Mouse (Mus musculus): ENCODE measurements around the gene Hoxa3. TPM values are rescaled to one million over a fixed set of nuclear protein-coding genes. Genes with fewer than 3 reads are reported as not detected.
A peak's percentile ranks its signal among the peaks of the same experiment; 100 is the strongest.

Gene Hoxa3
- polyA plus RNA-seq, 1 experiment from 2014 or later: 13.7 TPM

GRCm38 (mm10) chr6:52234428-52235140 lies 21.4 kb upstream of the Hoxa3 start:
- Histone ChIP-seq H3K27ac (no peak overlapping the region), H3K9me3 (replicated peaks) (no peaks in the 10 kb centered on the region), H3K4me3 (0 out of 2 replicates have a peak overlapping the region, but pooled peaks have one; percentile 6), H3K27me3 (peaks cover 94% of the 10 kb centered on the region), H3K4me2 (replicated peaks) (no peak overlapping the region), H3K4me1 (no peaks in the 10 kb centered on the region), H3K36me3 (no peaks in the 10 kb centered on the region), H3K9ac (no peak overlapping the region)
- 1% methylated on average over 50 of the region's 68 CpGs for WGBS
- no peak for ATAC-seq (ENCODE audit: low FRiP score)

- H3K4me2 ChIP-seq (replicated peaks): no peak overlapping the region
- no peaks in the 10 kb centered on the region for H3K4me1 ChIP-seq
- peaks cover 94% of the 10 kb centered on the region for H3K27me3 ChIP-seq
- ATAC-seq (ENCODE audit: low FRiP score): no peak
- no peaks in the 10 kb centered on the region for H3K36me3 ChIP-seq
- H3K9me3 ChIP-seq (replicated peaks): no peaks in the 10 kb centered on the region
- WGBS: 1% methylated on average over 70 of the region's 70 CpGs
- no peak overlapping the region for H3K4me3 ChIP-seq
- no peak overlapping the region for H3K27ac ChIP-seq
- no peak overlapping the region for H3K9ac ChIP-seq
Observed at GRCm38 (mm10) chr6:52233546-52234427, 20.7 kb upstream of the Hoxa3 start.

- Histone ChIP-seq H3K36me3 (no peaks in the 10 kb centered on the region), H3K4me3 (no peak overlapping the region), H3K9ac (no peak overlapping the region), H3K27ac (no peak overlapping the region), H3K4me1 (no peaks in the 10 kb centered on the region), H3K27me3 (peaks cover 94% of the 10 kb centered on the region), H3K4me2 (replicated peaks) (no peak overlapping the region), H3K9me3 (replicated peaks) (no peaks in the 10 kb centered on the region)
- no peak for ATAC-seq (ENCODE audit: low FRiP score)
- WGBS: 2% methylated on average over 23 of the region's 23 CpGs
Observed at GRCm38 (mm10) chr6:52232984-52233545, 19.9 kb upstream of the Hoxa3 start.

- Histone ChIP-seq H3K9ac (no peak overlapping the region), H3K4me2 (replicated peaks) (no peak overlapping the region), H3K4me1 (no peaks in the 10 kb centered on the region), H3K27me3 (peaks cover 94% of the 10 kb centered on the region), H3K4me3 (no peak overlapping the region), H3K27ac (no peak overlapping the region), H3K9me3 (replicated peaks) (no peaks in the 10 kb centered on the region), H3K36me3 (no peaks in the 10 kb centered on the region)
- under 1% methylated on average over 18 of the region's 18 CpGs for WGBS
- ATAC-seq (ENCODE audit: low FRiP score): no peak
Observed at GRCm38 (mm10) chr6:52232568-52232965, 19.4 kb upstream of the Hoxa3 start.

- no peak overlapping the region for H3K4me2 ChIP-seq (replicated peaks)
- no peak for ATAC-seq (ENCODE audit: low FRiP score)
- H3K9me3 ChIP-seq (replicated peaks): no peaks in the 10 kb centered on the region
- no peak overlapping the region for H3K4me3 ChIP-seq
- 1% methylated on average over 18 of the region's 18 CpGs for WGBS
- peaks cover 94% of the 10 kb centered on the region for H3K27me3 ChIP-seq
- no peaks in the 10 kb centered on the region for H3K4me1 ChIP-seq
- H3K36me3 ChIP-seq: no peaks in the 10 kb centered on the region
- H3K9ac ChIP-seq: no peak overlapping the region
- no peak overlapping the region for H3K27ac ChIP-seq
Observed at GRCm38 (mm10) chr6:52231885-52232567, 18.9 kb upstream of the Hoxa3 start.

GRCm38 (mm10) chr6:52230516-52231165 lies 17.5 kb upstream of the Hoxa3 start, which contains the start of gene Hoxa9:
TSS of gene Hoxa9 (minus strand) at chr6:52231089.
- 0 out of 2 replicates have a peak, but pooled peaks cover 3% of the 10 kb centered on the region for H3K4me1 ChIP-seq
- H3K4me2 ChIP-seq (replicated peaks): no peak within 1 kb of the TSS
- peaks cover 94% of the 10 kb centered on the region for H3K27me3 ChIP-seq
- H3K27ac ChIP-seq: no peak within 1 kb of the TSS
- no peak for ATAC-seq (ENCODE audit: low FRiP score)
- WGBS: 4% methylated on average over 19 of the region's 36 CpGs
- no peak within 1 kb of the TSS for H3K9ac ChIP-seq
- H3K4me3 ChIP-seq: no peak within 1 kb of the TSS
- H3K9me3 ChIP-seq (replicated peaks): no peaks in the 10 kb centered on the region
- no peaks in the 10 kb centered on the region for H3K36me3 ChIP-seq

GRCm38 (mm10) chr6:52229558-52230416 lies 16.7 kb upstream of the Hoxa3 start:
- Histone ChIP-seq H3K4me3 (no peak overlapping the region), H3K36me3 (no peaks in the 10 kb centered on the region), H3K27ac (no peak overlapping the region), H3K9me3 (replicated peaks) (no peaks in the 10 kb centered on the region), H3K9ac (no peak overlapping the region), H3K4me2 (replicated peaks) (no peak overlapping the region), H3K4me1 (0 out of 2 replicates have a peak, but pooled peaks cover 4% of the 10 kb centered on the region), H3K27me3 (peaks cover 94% of the 10 kb centered on the region)
- WGBS: 1% methylated on average over 44 of the region's 44 CpGs
- no peak for ATAC-seq (ENCODE audit: low FRiP score)

GRCm38 (mm10) chr6:52228475-52229465 lies 15.6 kb upstream of the Hoxa3 start:
- Histone ChIP-seq H3K4me2 (replicated peaks) (no peak overlapping the region), H3K27ac (no peak overlapping the region), H3K4me1 (0 out of 2 replicates have a peak, but pooled peaks cover 4% of the 10 kb centered on the region), H3K36me3 (no peaks in the 10 kb centered on the region), H3K27me3 (peaks cover 94% of the 10 kb centered on the region), H3K9me3 (replicated peaks) (no peaks in the 10 kb centered on the region), H3K9ac (no peak overlapping the region), H3K4me3 (no peak overlapping the region)
- no peak for ATAC-seq (ENCODE audit: low FRiP score)
- WGBS: 1% methylated on average over 38 of the region's 38 CpGs

GRCm38 (mm10) chr6:52227470-52228222 lies 14.5 kb upstream of the Hoxa3 start:
- Histone ChIP-seq H3K4me3 (no peak overlapping the region), H3K4me2 (replicated peaks) (no peak overlapping the region), H3K9me3 (replicated peaks) (no peaks in the 10 kb centered on the region), H3K4me1 (0 out of 2 replicates have a peak, but pooled peaks cover 4% of the 10 kb centered on the region), H3K27ac (no peak overlapping the region), H3K27me3 (peaks cover 94% of the 10 kb centered on the region), H3K9ac (no peak overlapping the region), H3K36me3 (no peaks in the 10 kb centered on the region)
- 4% methylated on average over 11 of the region's 11 CpGs for WGBS
- ATAC-seq (ENCODE audit: low FRiP score): no peak

All from hindbrain, embryonic 12.5 days (tissue).